Mouse (Mus musculus) kidney, postnatal 25 days (tissue): ENCODE measurements at regions not wholly inside any gene's neighbourhood (a gene's known extent, or its start where the extent isn't known, plus 50 kb on each side); places are given as distances from the start of the nearest gene placed in this dataset.
A peak's percentile ranks its signal among the peaks of the same experiment; 100 is the strongest.

Source experiments
- DNase-seq, 2 experiments: peaks; one replicate each; pipeline ENCODE4 v3.0.0; 2021; ENCODE audit warnings: mixed read lengths in 2 of 2

GRCm38 (mm10) chr16:77444647-77445046 lies 157.2 kb downstream of the Gm11146 start:
- DNase-seq = no peak

- DNase-seq = peak in 1 of 2 experiments; percentile 30
Measured at GRCm38 (mm10) chr16:77444006-77444405, 157.9 kb downstream of the Gm11146 start.

- DNase-seq = no peak
Measured at GRCm38 (mm10) chr16:77443318-77443717, 158.6 kb downstream of the Gm11146 start.

- no peak for DNase-seq
Measured at GRCm38 (mm10) chr16:77442866-77443265, 159.0 kb downstream of the Gm11146 start.

GRCm38 (mm10) chr16:77431345-77431744 lies 170.5 kb downstream of the Gm11146 start:
- DNase-seq = no peak

- no peak for DNase-seq
Measured at GRCm38 (mm10) chr16:77422385-77423363, 179.2 kb downstream of the Gm11146 start.

- DNase-seq = peak; percentile 49 to 78
Measured at GRCm38 (mm10) chr16:77421591-77422024, 180.3 kb downstream of the Gm11146 start.

GRCm38 (mm10) chr16:77421001-77421400 lies 180.9 kb downstream of the Gm11146 start:
- DNase-seq = no peak

GRCm38 (mm10) chr16:77420136-77420860 lies 181.6 kb downstream of the Gm11146 start:
- DNase-seq = no peak

GRCm38 (mm10) chr16:77419116-77419735 lies 182.7 kb downstream of the Gm11146 start:
- peak; percentile 18 to 32 for DNase-seq

- no peak for DNase-seq
Measured at GRCm38 (mm10) chr16:77418486-77418885, 183.4 kb downstream of the Gm11146 start.

GRCm38 (mm10) chr16:77417791-77418190 lies 184.1 kb downstream of the Gm11146 start:
- DNase-seq = peak; percentile 43 to 45

GRCm38 (mm10) chr16:77414562-77414961 lies 187.3 kb downstream of the Gm11146 start:
- DNase-seq = no peak

GRCm38 (mm10) chr16:77409168-77409567 lies 192.7 kb downstream of the Gm11146 start:
- DNase-seq = no peak

GRCm38 (mm10) chr16:77406999-77407398 lies 194.9 kb downstream of the Gm11146 start:
- no peak for DNase-seq

- no peak for DNase-seq
Measured at GRCm38 (mm10) chr16:77405859-77406258, 196.0 kb downstream of the Gm11146 start.

- DNase-seq = no peak
Measured at GRCm38 (mm10) chr16:77405181-77405818, 196.6 kb downstream of the Gm11146 start.

GRCm38 (mm10) chr16:77402711-77403280 lies 199.1 kb downstream of the Gm11146 start:
- DNase-seq = peak in 1 of 2 experiments; percentile 7

GRCm38 (mm10) chr16:77401185-77401943 lies 200.5 kb downstream of the Gm11146 start:
- no peak for DNase-seq

GRCm38 (mm10) chr16:77400276-77400891 lies 201.5 kb downstream of the Gm11146 start:
- DNase-seq = peak; percentile 76 to 79

- DNase-seq = no peak
Measured at GRCm38 (mm10) chr16:77399846-77400275, 202.0 kb downstream of the Gm11146 start.
